Mouse (Mus musculus): ENCODE measurements around the gene Nxpe4. TPM values are rescaled to one million over a fixed set of nuclear protein-coding genes. Genes with fewer than 3 reads are reported as not detected.

Gene Nxpe4
- total RNA-seq, 2 experiments from 2014 or later: 8.3 TPM

DNA sequence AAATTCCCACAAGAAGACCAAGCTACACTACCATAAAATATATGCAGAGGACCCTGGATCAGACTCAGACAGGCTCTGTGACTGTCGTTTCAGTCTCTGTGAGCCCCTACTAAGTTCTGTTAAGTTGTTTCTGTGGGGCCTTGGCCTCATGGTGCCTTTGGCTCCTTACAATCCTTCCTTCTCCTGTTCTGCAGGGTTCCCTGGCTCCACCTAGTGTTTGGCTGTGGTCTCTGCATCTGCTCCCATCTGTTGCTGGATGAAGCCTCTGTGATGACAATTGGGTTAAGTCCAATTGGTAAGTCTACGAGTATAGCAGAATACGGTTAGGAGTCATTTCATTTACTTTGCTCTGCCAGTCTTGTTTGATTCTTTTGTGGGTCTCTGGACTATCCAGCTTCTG, 193.0 kb downstream of the Nxpe4 start:
- H3K4me3 ChIP-seq: no peak overlapping the region
- DNase-seq (ENCODE audit: low spot score in 2 of 2): peak; percentile 81 to 87
- 0 out of 2 replicates have a peak overlapping the region, but pooled peaks have one; percentile 20 for H3K27ac ChIP-seq
- TF ChIP-seq CTCF (conservative IDR thresholded peaks at IDR 0.05): peak; percentile 96

DNA sequence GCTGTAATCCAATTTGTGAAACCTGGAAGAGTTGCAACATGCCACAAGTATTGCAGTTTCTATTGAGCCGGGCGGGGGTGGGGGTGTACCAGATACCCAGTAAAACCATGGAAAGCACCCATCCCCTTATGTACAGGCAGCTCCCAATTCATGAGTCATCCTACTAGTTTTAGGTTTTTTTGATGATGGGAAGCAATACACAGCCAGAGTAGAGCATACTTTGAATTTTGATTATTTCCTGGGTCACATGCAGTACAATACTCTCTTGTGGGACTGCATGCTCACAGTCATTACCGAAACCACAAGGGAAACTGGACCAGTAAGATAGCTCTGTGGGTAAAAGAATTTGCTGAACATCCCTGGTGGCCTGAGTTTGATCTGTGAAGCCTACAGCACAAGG, 195.3 kb downstream of the Nxpe4 start:
- no peak overlapping the region for H3K27ac ChIP-seq
- no peak for TF ChIP-seq CTCF (conservative IDR thresholded peaks at IDR 0.05)
- no peak overlapping the region for H3K4me3 ChIP-seq
- no peak for DNase-seq (ENCODE audit: low spot score in 2 of 2)

DNA sequence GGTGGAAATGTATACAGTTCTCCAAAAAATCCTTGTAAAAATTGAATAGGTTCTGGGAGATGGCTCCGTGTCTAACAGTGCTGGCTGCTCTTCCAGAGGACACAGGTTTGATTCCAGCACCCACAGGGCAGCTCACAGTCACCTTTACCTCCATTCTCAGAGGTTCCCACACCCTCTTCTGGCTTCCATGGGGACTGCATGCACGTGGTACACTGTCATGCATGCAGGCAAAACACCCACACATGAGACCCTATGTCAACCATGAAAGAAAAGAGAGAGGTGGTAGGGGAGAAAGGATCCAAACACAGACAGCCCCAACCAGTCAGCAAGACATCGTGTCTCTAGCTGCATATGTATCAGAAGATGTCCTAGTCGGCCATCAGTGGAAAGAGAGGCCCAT, 199.0 kb downstream of the Nxpe4 start:
- TF ChIP-seq CTCF (conservative IDR thresholded peaks at IDR 0.05): peak; percentile 49
- Histone ChIP-seq H3K27ac (no peak overlapping the region), H3K4me3 (no peak overlapping the region)
- no peak for DNase-seq (ENCODE audit: low spot score in 2 of 2)

DNA sequence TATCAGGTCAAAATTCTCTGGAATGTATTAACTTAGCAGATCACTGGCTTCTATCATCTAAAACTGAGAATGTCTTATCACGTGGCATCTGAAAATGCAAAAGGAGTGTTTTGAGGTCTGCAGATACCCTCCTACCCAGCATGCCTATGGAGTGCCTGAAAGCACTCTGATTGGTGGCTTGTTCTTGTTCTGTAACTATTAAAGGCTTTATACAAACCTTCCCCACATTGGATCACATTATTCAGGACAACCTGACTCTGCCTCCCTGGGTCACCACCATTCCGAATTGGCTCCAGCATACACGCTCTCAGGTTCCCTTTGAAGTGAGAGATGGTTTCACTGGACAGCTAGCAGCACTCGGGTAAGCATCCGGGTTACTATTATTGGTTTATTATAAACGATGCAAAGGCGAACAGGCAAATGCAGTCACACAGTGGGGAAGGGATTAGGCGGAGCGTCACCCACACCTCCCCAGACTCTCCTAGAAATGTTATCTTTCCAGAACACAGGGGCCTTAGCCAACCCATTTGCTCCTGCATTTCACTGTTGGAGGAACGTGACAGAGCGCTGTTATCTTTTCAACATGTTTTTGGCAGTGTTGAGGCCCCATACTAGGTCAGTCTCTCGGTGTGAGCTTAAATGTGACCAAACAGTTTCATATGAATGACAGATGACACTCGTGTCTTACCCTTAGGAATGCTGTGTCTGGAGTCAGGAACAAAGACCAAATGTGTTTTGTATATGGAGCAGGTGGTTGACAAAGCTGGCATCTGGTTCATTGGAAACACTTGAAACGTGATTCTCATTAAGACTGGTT, 200.2 kb downstream of the Nxpe4 start:
- TF ChIP-seq CTCF (conservative IDR thresholded peaks at IDR 0.05): no peak
- no peak overlapping the region for H3K4me3 ChIP-seq
- DNase-seq (ENCODE audit: low spot score in 2 of 2): no peak
- no peak overlapping the region for H3K27ac ChIP-seq

DNA sequence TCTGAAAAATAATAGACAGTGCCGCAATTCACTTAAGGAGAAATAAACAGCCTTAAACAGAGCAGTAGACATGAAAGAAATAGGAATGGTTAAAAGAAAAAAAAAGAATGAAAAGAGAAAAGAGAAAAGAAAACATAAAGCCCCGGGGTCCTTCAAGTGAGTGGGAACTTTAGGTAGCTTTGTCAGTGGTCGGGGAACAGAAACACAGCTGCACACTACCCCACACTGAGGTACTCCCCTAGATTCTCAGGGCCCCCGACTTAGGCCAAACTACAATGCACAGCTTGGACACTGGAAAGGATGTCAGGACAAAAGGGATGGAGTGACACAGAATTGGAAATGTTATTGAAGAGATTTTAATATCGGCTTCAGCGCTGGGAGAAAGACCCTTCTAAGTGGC, 200.9 kb downstream of the Nxpe4 start:
- DNase-seq (ENCODE audit: low spot score in 2 of 2): no peak
- TF ChIP-seq CTCF (conservative IDR thresholded peaks at IDR 0.05): no peak
- no peak overlapping the region for H3K4me3 ChIP-seq
- no peak overlapping the region for H3K27ac ChIP-seq

DNA sequence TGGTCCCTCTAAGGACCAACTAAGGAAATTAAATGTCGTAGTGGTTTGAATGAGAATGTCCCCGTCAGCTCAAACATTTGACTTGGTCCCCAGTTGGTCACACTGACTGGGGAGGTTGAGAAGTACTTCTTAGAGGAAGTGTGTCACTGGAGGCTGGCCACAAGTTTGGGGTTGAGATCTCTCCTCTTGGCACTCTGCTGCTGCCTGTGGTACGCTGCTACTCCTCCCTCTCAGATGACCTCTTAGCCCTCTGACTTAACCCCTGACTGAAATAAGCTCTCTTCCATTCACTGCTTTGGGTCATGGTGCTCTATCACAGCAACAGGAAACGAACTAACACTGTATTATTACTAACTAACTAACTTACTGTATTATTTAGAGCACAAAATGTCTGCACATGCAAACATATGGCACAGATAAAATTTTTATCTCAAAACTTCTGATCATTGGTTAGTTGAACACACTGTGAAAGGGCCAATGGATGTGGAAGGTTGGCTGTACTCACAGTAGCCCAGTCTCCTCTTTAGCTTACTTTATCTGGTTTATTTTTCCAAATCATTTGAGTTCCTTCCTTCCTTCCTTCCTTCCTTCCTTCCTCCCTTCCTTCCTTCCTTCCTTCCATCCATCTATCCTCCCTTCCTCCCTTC, 211.5 kb downstream of the Nxpe4 start:
- Histone ChIP-seq H3K27ac (no peak overlapping the region), H3K4me3 (no peak overlapping the region)
- no peak for DNase-seq (ENCODE audit: low spot score in 2 of 2)
- TF ChIP-seq CTCF (conservative IDR thresholded peaks at IDR 0.05): no peak

DNA sequence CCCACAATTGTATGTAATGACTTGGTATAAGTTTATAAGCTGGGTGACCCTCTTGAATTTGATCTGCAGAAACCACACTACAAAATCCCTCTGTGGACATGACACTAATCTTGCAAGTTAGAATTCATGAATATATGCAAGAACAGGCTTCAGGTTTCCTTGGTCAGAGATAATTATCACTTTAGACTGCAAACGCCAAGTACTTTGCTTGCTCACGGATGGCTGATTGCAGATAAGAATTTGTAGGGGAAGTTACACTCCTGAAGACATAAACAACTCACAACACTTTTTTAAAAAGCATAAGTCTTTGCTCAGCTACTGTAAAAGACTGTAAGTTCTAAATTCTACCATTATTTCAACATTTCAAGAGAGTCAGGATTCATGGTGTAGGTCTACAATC, 212.5 kb downstream of the Nxpe4 start:
- no peak for TF ChIP-seq CTCF (conservative IDR thresholded peaks at IDR 0.05)

DNA sequence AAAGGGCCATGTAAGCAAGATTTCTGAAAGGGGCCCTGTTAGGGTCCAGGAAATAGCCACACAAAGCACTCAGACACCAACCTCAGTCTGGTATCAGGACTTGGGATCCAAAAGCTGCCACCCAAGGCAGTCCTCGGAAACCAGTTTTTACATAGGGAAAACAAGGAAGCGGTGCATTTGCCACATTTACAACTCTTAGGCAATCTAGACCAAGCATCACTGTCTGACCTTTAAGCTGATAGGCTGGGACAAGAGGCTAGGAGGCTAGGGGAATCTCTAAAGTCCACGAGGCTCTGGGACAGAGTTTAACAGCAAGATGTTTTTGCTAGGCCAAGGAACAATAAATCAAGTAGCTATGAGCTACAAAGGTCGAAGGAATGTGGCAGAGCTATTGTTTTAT, 226.6 kb downstream of the Nxpe4 start:
- no peak overlapping the region for H3K4me3 ChIP-seq
- no peak for DNase-seq (ENCODE audit: low spot score in 2 of 2)
- TF ChIP-seq CTCF (conservative IDR thresholded peaks at IDR 0.05): no peak
- no peak overlapping the region for H3K27ac ChIP-seq

More for the DNA sequence above, 212.5 kb downstream of the Nxpe4 start:
- H3K27ac ChIP-seq: no peak overlapping the region
- no peak for DNase-seq (ENCODE audit: low spot score in 2 of 2)
- no peak overlapping the region for H3K4me3 ChIP-seq

DNA sequence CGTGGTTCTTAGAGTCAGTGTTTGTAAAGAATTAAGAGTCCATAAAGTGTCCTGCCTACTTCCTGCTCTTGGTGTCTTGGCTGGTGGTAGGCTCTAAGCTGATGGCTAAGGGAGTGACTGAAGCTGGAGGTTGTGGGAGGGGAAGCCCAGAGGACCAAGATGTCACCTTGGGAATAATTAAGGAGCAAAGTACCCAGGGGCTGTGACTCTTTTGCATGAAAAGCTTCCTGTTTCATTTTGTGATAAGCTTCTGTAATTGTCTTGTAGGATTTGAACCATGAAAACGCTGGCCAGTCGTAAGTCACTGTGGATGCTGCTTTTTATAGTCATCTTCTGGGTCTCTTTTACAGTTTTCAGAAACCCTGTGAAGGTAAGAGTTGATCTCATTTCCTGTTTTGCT, 228.2 kb downstream of the Nxpe4 start:
- no peak for TF ChIP-seq CTCF (conservative IDR thresholded peaks at IDR 0.05)
- Histone ChIP-seq H3K27ac (no peak overlapping the region), H3K4me3 (no peak overlapping the region)
- no peak for DNase-seq (ENCODE audit: low spot score in 2 of 2)

DNA sequence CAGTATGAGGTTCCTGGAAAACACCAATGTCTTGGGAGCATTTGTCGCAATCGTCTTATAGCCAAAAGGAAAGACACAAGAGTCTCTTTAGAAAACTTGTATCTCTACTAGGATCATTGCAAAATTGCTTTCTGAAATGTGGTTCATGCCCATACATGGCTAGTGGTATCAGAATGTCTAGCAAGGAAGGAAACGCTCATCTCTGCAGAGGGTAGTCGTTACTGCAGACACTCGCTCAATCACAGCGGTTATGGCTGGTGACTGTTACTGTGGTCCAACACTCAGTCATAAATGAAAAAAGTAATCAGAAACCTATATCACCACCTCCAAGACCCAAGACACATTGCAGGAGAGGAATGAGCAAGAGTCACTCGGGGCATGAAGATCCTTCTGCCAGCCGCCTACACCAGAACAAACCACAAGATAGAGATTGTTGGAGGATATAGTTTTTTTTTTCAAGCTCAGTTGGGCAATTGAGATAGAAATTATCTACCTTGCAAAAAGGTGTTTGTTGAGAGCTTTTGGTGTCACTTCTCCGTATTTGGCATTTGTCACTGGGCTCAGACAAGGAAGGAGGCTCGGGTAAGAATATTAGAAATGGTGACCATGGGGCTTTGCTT, 241.9 kb downstream of the Nxpe4 start:
- no peak overlapping the region for H3K27ac ChIP-seq
- DNase-seq (ENCODE audit: low spot score in 2 of 2): no peak
- no peak overlapping the region for H3K4me3 ChIP-seq
- TF ChIP-seq CTCF (conservative IDR thresholded peaks at IDR 0.05): no peak

DNA sequence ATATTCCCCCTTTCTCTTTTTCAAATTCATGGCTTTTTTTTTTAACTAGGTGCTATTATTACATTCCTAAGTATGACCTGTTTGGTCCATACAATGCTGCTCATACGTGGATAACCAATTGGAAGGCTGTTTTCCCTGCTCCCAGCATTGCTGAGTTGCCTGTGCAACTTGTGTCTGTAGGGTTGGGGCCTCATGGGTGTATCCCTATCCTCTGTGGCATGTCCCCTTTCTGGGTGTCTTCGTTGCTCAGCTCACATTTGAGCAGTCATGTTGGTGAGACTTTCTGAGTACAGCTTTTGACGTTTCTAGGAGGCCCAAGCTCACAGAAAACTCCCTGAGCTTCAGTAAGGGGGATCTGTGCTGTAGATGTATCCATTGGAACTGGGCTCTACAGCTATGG, 242.9 kb downstream of the Nxpe4 start:
- TF ChIP-seq CTCF (conservative IDR thresholded peaks at IDR 0.05): no peak
- H3K27ac ChIP-seq: no peak overlapping the region
- no peak overlapping the region for H3K4me3 ChIP-seq
- DNase-seq (ENCODE audit: low spot score in 2 of 2): no peak

DNA sequence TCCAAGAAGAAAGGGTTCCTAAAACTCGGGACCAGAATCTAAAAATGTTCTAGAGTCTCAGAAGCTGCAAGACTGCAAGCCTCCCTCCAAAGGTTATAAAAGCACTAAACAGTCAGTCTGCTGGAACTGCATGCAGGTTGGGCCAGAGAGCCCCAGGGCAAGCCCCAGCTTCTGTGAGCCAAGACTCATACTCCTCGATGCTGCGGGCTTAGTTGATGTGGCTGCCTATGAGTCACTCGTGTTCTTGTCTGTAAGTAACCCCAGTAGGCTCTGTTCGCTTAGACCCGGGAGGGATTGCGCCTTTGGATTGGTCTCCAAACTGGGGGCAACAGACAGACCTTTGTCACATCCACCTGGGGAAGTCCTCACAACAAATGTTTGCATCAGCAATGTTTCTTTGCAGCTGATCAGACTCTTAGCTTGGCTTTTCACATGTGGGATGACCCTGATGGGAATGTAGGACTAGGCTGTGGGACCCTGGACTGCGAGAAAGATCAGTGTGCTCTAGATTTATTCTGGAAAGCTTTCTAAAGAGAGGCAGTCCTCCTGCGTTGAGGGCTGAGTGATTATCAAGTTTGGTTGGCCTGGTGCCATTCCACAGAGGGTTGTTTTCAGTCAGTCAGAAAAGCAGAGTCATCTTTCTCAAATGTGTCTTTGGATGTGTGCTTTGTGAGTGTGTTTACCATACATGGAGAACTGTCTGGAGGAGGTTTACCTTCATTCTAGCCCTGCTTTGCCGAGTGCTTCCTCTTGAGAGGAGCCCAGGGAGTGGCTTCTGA, 245.9 kb downstream of the Nxpe4 start:
- no peak for DNase-seq (ENCODE audit: low spot score in 2 of 2)
- Histone ChIP-seq H3K27ac (no peak overlapping the region), H3K4me3 (no peak overlapping the region)
- TF ChIP-seq CTCF (conservative IDR thresholded peaks at IDR 0.05): no peak
